Mouse (Mus musculus) heart, postnatal 14 days (tissue): ENCODE results near the gene Ulk1. TPM values are rescaled to one million over a fixed set of nuclear protein-coding genes. Genes with fewer than 3 reads are reported as not detected.
"Not testable (repeated sequence)": the region's sequence is repeated elsewhere in the genome, so short reads cannot be mapped to it uniquely, and the experiment has no call there.

ENCODE experiments used
- DNase-seq, 2 experiments: peaks; one replicate each; pipeline ENCODE4 v3.0.0; 2021 to 2022
- intact Hi-C: fragments of 180-260 bp; cut with DNase I; formaldehyde crosslinking; loops from one replicate; pipeline ENCODE4 v1.15.1; 2025
- long read RNA-seq, 2 experiments: library from polyadenylated mRNA; stranded (forward); transcript quantifications; one replicate each; pipeline ENCODE4 v2.0.0; 2021
- total RNA-seq, 2 experiments: library from RNA; stranded (reverse); gene quantifications; 2 replicates each; pipeline ENCODE4 v1.2.3; 2021

Ulk1 gene
- 10 to 100 TPM; 76.1 to 76.9 TPM for total RNA-seq
- long read RNA-seq, experiment 1, full-length matches to known transcripts = 12 of 54 reads
- long read RNA-seq, experiment 1, partial matches to known transcripts = 29 of 54 reads
- long read RNA-seq, experiment 1, other reads (novel, unspliced or antisense) = 13 of 54 reads
- long read RNA-seq, experiment 2, full-length matches to known transcripts = 9 of 48 reads
- long read RNA-seq, experiment 2, partial matches to known transcripts = 27 of 48 reads
- long read RNA-seq, experiment 2, other reads (novel, unspliced or antisense) = 12 of 48 reads

DNA sequence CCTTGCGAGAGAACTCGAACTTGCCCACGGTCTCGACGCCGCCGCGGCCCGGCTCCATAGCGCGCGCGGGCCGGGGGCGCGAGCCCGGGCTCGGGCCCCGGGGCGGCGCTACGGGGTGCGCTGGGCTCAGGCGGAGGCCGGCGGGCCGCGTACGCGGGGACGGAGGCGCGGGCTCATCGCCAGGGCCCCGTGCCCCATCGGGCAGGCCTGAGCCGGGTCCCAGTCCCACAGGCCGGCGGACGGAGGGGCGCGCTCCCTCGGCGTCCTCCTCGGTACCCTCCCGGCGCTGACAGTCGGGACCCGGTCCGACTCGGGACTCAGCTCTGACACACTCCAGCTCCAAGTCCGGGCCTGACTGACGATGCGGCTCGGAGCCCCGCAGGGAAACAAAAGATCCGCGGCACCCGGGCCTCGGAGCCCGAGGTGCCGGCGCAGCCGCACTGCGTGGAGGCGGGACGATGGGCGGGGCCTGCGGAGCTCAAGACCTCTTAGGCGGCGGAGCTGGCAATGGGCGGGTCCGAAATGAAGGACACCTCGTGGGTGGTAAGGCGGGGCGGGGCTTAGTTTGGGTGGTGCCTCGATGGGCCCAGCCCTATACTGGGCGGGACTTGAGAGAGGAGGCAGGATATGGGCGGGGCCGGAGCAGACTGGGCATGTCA, at the start of gene Ulk1:
Gene Ulk1 (minus strand): TSS at position 431 of the 659 bp plus-strand sequence.
- peak; percentile 99 to 100 for DNase-seq
- intact Hi-C loops = loop anchor here (2.0 kb wide), 1 partner anchor 29 kb away; the partner anchor contains the start of gene Pus1

DNA sequence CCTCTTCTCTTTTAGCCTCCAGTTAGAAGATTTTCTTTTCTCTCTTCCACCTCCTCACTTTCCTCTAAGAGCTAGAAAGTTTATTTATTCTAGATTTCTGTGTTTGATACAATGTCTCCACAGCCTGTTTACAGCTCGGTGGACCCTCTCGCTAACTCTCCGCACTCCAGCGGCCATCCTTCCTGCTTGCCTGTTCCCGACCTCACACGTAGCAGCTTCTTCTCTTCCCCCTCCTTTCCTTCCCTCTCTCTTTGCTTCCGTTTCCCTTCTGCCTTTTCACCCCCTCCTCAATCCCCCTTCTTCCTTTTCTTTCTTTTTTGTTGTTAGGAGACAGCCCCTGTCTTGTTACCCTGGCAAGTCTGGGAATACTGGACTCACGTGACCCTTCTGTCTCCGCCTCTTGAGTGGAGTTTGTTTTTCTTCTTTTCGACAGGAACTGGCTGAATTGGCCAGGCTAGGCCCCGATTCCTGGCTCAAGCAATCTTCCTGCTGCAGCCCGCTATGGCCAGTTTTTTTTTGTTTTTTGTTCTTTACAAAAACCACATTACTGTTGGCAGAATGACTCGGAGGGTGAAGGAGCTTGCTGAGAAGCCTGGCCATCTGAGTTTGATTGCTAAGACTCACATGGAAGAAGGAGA, 49.2 kb upstream of the Ulk1 start:
- intact Hi-C loops = no loop called here
- peak; percentile 61 to 67 for DNase-seq

DNA sequence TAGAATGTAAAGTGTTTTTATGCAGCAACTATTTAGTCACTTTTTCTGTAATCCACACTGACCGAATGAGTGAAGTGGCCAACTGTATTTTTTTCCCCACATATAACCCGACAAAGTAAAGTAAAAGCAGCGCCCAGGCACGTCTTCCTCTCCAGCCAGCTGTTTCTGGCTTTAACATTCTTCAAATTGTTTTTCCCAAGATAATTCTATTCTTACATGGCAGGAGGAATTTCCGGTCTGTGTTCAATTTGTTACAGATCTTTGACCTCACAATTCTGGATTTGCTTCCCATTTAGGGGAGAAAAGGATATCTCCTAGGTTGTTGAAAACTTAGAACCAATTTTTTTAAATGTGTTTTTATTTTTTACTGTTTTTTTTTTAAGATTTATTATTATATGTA, 47.2 kb upstream of the Ulk1 start:
- no peak for DNase-seq
- intact Hi-C loops = no loop called here

DNA sequence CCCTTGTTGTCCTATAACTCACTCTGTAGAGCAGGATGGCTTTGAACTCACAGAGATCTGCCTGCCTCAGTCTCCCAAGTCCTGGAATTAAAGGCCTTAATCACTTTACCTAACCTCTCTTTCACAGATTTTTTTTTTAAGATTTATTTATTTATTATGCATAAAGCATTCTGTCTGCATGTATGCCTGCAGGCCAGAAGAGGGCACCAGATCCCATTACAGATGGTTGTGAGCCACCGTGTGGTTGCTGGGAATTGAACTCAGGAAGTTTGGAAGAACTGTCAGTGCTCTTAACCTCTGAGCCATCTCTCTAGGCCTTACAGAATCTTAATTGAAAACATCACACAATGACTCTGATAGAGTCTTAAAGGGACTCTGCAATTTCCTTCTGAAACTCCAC, 43.1 kb upstream of the Ulk1 start:
- DNase-seq = no peak
- intact Hi-C loops = no loop called here

DNA sequence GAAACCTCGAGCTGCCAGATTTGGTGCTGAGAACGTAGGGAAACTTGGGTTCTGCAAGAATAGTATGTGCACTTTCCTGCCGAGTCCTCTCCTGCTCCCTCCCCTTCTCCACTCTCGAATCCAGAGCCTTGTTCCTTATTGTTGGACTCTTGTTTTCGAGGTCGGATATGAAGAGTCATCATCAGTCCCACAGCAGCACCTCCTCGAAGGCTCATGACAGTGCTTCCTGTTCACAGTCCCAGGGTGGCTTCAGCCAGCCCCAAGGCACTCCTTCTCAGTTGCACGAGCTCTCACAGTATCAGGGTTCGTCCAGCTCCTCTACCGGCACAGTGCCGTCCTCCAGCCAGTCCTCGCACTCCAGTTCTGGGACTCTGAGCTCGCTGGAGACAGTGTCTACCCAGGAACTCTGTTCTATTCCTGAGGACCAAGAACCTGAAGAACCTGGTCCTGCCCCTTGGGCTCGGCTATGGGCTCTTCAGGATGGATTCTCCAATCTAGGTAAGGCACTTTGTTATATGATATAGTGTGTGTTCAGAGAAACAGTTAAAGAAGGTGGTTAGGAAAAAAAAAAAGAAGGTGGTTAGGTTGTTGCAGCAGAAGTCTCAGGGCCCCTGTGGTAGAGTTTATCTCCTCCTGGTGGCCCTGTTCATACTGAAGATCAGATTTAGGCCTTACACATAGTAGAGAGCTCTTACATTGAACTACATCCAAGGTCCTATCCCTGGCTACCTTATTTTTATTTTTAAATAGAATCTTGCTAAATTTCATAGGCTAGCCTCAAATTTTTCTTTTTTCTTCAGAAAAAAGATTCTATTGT, 31.4 kb upstream of the Ulk1 start:
- no peak for DNase-seq
- intact Hi-C loops = loop anchor here (5.0 kb wide), 2 partner anchors 36 to 136 kb away; partner anchors contain the start of gene Ttc28

DNA sequence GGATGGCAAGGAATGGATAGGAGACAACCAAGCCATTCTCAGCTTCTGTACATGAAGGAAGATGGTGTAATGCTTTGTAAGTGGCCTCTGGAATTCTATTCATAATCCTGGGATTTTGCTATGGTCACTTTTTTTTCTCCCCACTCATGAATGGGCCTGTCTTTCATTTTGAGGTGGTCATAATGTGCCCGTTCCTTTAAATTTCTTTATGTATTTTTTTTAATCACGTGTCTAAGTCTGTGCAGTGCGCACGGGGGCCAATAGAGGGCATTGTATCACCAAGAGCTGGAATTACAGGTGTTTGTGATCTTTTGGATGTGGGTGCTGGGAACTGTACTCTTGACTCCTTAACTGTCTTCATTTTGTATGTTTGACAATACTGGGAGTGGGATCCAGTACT, 30.6 kb upstream of the Ulk1 start:
- DNase-seq = peak; percentile 27 to 43

DNA sequence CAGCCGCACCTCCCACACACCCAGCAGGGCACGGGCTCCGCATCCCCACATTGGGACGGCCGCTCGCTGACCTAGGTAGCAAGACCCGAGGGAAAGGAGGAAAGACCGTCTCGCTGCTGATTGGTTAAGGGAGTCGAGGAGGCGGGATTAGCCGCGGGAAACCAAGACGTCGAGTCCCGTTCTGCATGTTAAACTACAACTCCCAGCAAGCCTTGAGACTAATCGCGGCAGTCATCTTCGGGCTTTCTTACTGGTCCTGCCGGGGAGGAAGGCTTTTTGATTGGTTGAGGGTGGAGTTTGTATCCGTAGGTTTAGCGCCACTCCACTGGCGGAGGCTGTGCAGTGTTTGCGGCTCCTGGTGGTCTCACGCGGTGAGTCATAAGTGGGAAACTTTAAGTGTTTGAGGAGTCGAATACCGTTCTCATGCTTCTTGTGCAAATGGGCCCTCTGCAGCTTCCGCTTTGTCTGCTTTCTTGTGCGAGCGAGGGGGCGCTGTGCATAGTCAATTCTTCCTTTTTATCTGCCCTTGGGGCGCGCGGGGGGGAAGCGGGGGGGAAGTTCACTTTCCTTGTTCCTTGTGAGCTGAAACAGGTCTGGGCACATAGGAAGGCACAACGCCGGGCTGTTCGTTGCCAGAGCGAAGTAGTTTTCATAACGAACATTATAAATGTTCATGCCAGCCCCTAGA, 29.9 kb upstream of the Ulk1 start, which contains the start of the genes Hscb and Chek2:
Gene Hscb (minus strand): TSS at position 100 of the 688 bp plus-strand sequence.
Gene Chek2 (plus strand): TSS at position 302 of the 688 bp plus-strand sequence.
- peak; percentile 96 to 97 for DNase-seq
- intact Hi-C loops = loop anchor here (5.0 kb wide), 5 partner anchors 37 to 417 kb away; partner anchors contain the start of gene Ttc28

More for the DNA sequence above, 30.6 kb upstream of the Ulk1 start:
- intact Hi-C loops = loop anchor here (5.0 kb wide), 2 partner anchors 37 to 137 kb away; partner anchors contain the start of gene Ttc28

DNA sequence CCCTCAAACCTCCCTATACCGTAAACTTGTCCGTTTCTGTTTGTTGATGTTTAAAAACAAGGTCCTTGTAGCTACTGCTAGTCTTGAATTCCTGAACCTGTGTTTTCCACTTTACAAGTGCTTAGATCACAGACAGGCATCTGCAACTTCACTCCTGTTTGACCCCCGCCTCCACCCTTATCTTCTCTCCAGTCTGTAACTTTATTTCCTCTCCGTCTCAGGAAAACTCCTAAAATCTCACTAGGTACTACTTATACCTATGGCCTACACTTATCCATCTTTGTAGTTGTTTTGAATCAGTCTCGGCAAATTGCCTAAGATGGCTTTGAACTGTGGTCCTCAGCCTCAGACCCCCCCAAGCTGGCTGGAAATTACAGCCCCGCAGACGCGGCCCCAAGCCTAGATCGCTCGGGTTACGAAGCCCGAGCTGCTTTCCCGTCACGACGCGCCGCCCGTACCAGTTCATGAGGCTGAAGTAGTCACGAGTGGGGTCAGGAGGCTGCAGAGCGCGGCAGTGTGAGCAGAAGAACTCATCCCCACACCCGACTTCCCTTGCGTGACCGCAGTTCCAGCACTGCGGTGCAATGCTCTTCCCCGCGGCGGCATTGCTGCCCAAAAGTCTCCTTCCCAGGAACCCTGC, 29.3 kb upstream of the Ulk1 start:
- intact Hi-C loops = loop anchor here (5.0 kb wide), 3 partner anchors 52 to 418 kb away; no protein-coding TSS in a partner anchor
- DNase-seq = no peak

DNA sequence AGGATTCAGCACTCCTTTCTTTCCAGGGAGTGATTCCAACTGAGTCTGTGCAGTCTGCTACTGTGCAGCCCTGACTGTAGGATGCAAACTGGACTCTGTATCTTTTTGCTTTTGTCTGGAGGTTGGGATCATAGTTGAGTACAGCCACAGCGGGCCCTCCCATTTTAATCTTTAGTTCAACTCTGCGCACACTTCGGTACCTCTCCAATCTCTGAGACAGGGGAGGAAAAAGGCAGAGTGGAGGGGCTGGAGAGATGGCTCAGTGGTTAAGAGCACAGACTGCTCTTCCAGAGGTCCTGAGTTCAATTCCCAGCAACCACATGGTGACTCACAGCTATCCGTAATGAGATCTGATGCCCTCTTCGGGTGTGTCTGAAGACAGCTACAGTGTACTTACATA, 28.1 kb upstream of the Ulk1 start:
- intact Hi-C loops = loop anchor here (5.0 kb wide), 3 partner anchors 51 to 419 kb away; no protein-coding TSS in a partner anchor
- not testable (repeated sequence) for DNase-seq

DNA sequence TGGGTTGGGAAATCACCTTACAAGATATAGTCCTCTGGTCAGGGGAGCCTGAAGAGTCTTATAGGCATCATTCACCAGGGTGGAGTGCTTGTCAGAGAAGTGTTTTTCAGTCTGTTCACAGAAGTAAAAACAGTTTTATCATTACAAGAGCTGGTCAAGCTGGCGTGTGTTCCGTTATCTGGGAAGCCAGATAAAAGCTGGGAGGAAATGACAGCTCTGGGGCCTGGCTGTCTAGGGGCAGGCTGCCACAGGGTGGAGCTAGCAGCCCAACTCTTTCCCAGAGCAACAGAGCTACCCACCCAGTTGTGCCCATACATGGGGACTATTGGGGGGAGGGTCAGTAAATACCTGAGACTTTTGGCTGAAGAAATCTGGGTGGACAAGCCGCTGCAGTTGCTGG, 26.1 kb upstream of the Ulk1 start:
- DNase-seq = peak; percentile 73 to 75
- intact Hi-C loops = loop anchor here (1.0 to 5.0 kb wide), 4 partner anchors 49 to 421 kb away; no protein-coding TSS in a partner anchor

DNA sequence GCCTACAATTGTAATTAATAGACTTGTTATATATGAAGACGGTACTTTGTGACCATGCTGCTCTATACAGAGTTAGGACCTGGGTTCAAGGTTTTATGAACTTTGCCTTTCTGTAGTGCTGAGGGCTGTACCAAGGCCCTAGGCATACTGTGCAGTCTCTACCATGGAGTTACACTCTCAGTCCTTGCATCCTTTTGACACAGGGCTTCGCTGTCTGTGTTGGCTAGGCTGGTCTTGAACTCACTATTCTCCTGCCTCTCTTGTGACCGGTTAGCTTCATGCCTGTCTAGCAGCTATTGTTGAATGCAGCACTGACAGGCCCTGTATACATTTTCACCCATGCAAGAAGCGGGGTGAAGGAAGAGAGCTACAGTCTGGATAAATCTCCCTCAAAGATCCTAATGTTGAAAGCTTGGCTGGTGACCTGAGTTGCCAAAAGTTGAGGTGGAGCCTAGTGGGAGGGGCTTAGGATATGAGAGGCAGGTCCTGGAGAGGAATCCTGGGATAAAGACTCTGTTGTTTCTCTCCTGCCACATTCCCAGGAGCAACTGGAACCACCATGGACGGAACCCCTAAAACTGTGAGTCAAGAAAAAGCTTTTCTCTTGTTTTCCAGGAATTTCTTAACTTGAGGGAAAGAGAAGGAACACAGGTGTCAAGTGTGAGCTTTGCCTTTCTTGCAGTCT, 21.3 kb upstream of the Ulk1 start:
- no peak for DNase-seq
- intact Hi-C loops = no loop called here

DNA sequence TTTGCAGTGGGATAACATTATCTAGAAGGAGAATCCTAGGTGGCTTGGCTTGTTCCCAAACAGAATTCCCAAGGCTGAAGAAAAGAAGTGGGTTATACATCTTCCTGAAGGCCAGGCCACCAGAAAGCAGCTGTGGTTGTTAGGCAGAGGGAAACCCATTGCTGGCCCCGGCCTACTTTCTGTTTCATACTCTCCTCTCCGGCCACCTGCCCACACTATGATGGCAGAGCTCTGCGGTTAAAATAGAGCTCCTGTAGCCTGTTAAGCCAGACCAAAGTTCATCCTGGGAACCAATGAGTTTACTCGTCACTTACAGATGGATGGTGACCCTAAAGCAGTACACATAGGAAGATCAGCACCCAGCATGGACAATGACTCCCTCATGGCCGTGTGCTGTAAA, 17.7 kb upstream of the Ulk1 start:
- intact Hi-C loops = no loop called here
- DNase-seq = no peak

DNA sequence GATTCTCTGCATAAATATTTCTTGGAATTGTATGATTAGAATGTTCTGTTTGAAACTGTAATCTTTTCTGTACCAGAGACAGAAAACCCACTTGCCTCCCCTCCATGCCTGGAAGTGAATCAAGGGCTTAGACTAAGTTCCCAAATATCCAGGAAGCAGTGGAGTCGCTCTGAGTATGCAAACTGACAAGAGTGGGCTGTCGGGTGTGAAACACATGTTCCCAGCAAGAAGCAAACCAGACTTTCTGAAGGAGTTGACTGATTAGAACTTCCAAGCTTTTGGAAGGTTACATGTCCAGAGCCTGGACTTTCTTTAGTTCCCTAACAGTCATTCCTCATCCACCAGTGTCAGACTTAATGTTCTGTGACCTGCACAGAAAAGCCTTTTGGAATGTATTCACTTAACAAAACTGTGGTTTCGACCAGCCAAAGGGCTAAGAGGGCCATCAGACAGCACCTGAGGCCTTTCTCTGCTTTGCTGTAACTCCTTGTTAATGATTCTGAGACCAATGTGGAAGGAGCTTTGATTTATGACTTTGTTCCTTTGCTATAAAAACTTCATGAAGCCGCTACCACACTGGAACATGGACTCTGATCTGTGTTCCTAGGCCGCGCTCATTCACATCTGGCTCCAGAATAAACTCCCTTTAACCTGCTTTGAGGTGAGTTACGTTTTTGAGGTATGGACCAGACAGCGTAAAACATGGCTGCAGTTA, 17.0 kb upstream of the Ulk1 start:
- intact Hi-C loops = no loop called here
- DNase-seq = no peak

DNA sequence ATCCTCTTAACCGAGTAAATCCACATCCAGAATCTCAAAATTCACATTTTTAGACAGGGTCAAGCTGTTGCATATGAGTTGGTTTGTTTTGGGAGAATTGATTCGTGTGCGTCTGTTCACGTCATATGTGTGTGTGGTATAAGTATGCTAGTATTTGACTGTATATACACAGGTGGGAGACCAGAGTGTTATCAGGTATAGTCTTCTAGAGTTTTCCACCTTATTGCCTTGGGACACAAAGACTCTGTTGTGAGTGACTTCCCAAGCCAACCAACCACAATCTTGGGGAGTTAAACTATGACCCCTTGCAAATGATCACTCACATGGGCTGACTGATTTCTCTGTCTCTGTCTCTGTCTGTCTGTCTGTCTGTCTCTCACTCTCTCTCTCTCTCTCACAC, 14.5 kb upstream of the Ulk1 start:
- no peak for DNase-seq
- intact Hi-C loops = no loop called here

DNA sequence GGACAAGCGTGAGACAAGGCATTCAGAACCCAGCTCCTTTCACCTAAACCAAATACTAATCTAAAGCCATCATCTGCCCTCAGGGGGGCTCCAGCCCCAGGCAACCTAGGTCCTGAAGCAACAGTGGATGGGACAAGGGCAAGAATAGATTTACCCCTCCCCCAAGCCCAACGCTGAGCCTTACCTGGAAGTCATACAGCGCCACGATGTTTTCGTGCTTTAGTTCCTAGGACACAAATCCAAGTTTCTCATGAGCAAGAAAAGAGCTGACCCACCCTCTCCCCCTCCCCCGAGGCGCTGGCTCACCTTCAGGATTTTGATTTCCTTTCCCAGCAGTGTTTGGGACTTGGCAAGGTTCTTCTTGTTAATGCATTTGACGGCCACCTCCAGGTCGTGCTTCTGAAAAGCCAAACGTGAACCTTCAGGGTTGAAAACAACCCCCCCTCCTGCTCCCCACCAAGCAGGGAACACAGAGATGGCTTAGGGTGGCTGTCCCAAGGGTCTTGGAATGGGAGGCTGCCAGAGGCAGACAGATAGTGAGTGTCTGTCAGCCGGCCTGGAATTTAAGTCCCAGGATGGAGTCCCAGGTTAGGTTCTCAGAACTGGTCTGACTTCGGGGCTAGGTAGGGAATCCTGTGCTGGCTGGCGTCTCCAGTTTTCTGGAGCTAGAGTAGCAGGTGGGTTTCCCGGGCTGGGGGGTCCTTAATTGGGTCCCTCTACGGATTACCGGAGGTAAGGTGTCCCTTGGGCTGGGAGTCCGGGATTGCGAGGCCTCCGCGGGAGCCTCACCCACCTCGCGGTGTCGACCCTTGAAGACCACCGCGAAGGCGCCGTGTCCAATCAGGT, 853 bp downstream of the Ulk1 start:
- intact Hi-C loops = loop anchor here (2.0 kb wide), 1 partner anchor 28 kb away; the partner anchor contains the start of gene Pus1
- DNase-seq = peak; percentile 27 to 50

DNA sequence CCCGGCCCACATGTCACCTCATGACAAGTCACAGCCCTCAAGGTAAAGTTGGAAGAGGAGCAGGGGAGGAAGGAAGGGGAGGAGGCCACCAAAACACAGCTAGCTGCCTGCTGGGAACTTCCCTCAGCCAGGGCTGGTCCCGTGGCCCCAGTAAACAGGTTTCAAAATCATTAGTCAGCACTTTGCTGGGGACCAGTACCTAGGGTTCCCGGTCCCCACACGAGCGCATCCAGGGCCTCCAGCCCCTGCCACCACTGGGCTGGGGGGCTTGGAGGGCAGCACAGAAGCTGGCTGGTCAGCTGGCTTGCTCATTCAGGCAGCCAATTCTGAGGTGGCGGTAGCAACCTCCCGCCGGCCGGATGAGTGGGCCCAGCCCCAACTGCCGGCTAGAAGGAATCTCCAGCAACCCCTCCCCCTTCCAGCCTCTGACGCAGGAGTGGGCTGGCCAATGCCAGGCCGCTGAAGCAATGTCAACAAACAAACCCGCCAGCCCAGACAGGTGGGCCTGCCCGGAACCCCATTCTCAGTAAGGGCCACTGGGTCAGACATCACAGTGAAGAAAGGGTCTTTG, 1.8 kb downstream of the Ulk1 start:
- intact Hi-C loops = loop anchor here (2.0 kb wide), 1 partner anchor 27 kb away; the partner anchor contains the start of gene Pus1
- DNase-seq = peak; percentile 88 to 92
